8 mouse cellular contexts compared by ENCODE assay signal in the genomic region with DNA sequence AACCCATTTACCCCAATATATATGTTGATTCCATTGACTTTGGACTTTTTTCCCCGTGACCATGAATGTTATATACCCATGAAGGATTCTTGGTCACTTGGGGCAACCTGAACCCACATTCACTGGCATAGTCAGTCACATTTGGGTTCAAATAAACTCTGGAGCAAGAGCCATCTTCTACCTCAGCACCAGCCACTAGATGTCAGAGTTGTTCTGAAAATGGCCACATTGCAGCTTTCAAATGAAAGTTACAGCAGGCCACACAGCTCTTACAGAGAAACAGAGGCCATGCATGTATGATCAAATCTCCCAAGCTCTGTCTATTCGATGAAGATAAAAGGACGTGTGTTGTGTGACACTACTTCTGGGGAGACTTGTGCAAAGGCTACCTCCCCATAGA. TPM values are rescaled to one million over a fixed set of nuclear protein-coding genes. Genes with fewer than 3 reads are reported as not detected.
A peak's percentile ranks its signal among the peaks of the same experiment; 100 is the strongest.
DNase-seq lines count a peak whose midpoint lies in the region; ATAC-seq lines count a peak whose summit lies in the region.

No protein-coding gene starts in this region.

- H3K9me3 ChIP-seq in heart, embryonic 11.5 days (replicated peaks; ENCODE audit: control insufficient read depth, low read length): no peaks in the 10 kb centered on the region

- no peaks in the 10 kb centered on the region for H3K27me3 ChIP-seq in heart, embryonic 11.5 days (ENCODE audit: control insufficient read depth, insufficient read depth, low read length)

- DNase-seq in heart, adult 8-10 months (ENCODE audit: low spot score): peak; percentile 7
- DNase-seq in 416B (ENCODE audit: low read depth): peak; percentile 81
- peak; percentile 18 for DNase-seq in Muller cell, postnatal 12 days (ENCODE audit: inconsistent ontology term)
- no peak for DNase-seq in urinary bladder, postnatal 4 days (ENCODE audit: low spot score in 2 of 2)

- no peak overlapping the region for H3K4me2 ChIP-seq in heart, embryonic 11.5 days

- H3K9ac ChIP-seq in heart, embryonic 11.5 days (ENCODE audit: low read depth, low read length): no peak overlapping the region

- H3K27ac ChIP-seq in heart, embryonic 11.5 days (ENCODE audit: low read depth, low read length): no peak overlapping the region

- H3K36me3 ChIP-seq in heart, embryonic 11.5 days (ENCODE audit: control insufficient read depth, insufficient read depth, low read length): no peaks in the 10 kb centered on the region

- no peaks in the 10 kb centered on the region for H3K4me1 ChIP-seq in heart, embryonic 11.5 days (ENCODE audit: control insufficient read depth, insufficient read depth, low read length)

- WGBS in heart, embryonic 11.5 days (ENCODE audit: insufficient replicate concordance): 47% methylated on average over 3 of the region's 3 CpGs

- ATAC-seq in heart, embryonic 11.5 days (replicated peaks; ENCODE audit: insufficient number of reproducible peaks, low FRiP score, low TSS enrichment): no peak
- ATAC-seq in hematopoietic stem cell, adult 5-6 weeks (replicated peaks in 1 of 2; ENCODE audit: insufficient read depth in 1 of 2, low FRiP score in 2 of 2, low TSS enrichment in 1 of 2, low read depth in 1 of 2, poor library complexity in 2 of 2, severe bottlenecking in 2 of 2): peak; percentile 90 to 92; a peak in 3 of 4 replicates
- ATAC-seq in megakaryocyte progenitor cell, adult 5-6 weeks (replicated peaks; ENCODE audit: poor library complexity): peak; percentile 100
- no peak; the same call in 1 of the 2 replicates for ATAC-seq in monocyte, adult 5-6 weeks (replicated peaks; ENCODE audit: insufficient number of reproducible peaks, low FRiP score, low TSS enrichment, poor library complexity, severe bottlenecking)

- H3K4me3 ChIP-seq in heart, embryonic 11.5 days (ENCODE audit: low read depth, low read length): no peak overlapping the region

RNA-seq across cellular contexts. Expression of a gene that starts 11.6 kb away (rescaled TPM):
- total RNA-seq in heart, adult 8-10 months (2022): not detected
- 0.38 and 0.59 TPM in 2 replicates for polyA plus RNA-seq in heart, embryonic 11.5 days (2014; fragmentation: Nextera tagmentation; extraction: Ambion mirVana)
- 28.6 and 48.8 TPM in 2 replicates for total RNA-seq in hematopoietic stem cell, adult 5-6 weeks (2017)
- total RNA-seq in megakaryocyte progenitor cell, adult 5-6 weeks (2015): 422 and 485 TPM in 2 replicates
- 323 and 389 TPM in 2 replicates for total RNA-seq in megakaryocyte progenitor cell, adult 5-6 weeks (2017)
- total RNA-seq in monocyte, adult 5-6 weeks (2017): 51.6 to 155 TPM (median 65.2 TPM) in 3 replicates

RNA-seq across cellular contexts. Expression of a gene that starts 49.8 kb away (rescaled TPM):
- total RNA-seq in heart, adult 8-10 months (2022): 10 to 100 TPM; 46.6 to 68.1 (median 52.7) TPM
- 31.1 and 35.2 TPM in 2 replicates for polyA plus RNA-seq in heart, embryonic 11.5 days (2014; fragmentation: Nextera tagmentation; extraction: Ambion mirVana)
- 40.0 and 48.2 TPM in 2 replicates for total RNA-seq in hematopoietic stem cell, adult 5-6 weeks (2017)
- 33.7 and 36.6 TPM in 2 replicates for total RNA-seq in megakaryocyte progenitor cell, adult 5-6 weeks (2015)
- total RNA-seq in megakaryocyte progenitor cell, adult 5-6 weeks (2017): 71.2 and 73.6 TPM in 2 replicates
- total RNA-seq in monocyte, adult 5-6 weeks (2017): 47.1 to 62.5 TPM (median 55.9 TPM) in 3 replicates

Comparison
In these comparisons a context has a peak if more than half of its experiments do, and no peak if none do; other contexts are left out.
1. DNase-seq: peak in heart, adult 8-10 months (single experiment), 416B (single experiment) and Muller cell, postnatal 12 days (single experiment); none in urinary bladder, postnatal 4 days (0 of 2).
2. ATAC-seq: peak in hematopoietic stem cell, adult 5-6 weeks (2 of 2) and megakaryocyte progenitor cell, adult 5-6 weeks (single experiment); none in heart, embryonic 11.5 days (single experiment) and monocyte, adult 5-6 weeks (single experiment).
3. RNA of a gene that starts 11.6 kb away (total RNA-seq): 323 to 485 TPM in megakaryocyte progenitor cell, adult 5-6 weeks, 51.6 to 155 TPM in monocyte, adult 5-6 weeks and 28.6 to 48.8 TPM in hematopoietic stem cell, adult 5-6 weeks; not detected in heart, adult 8-10 months; every median in the first group is over 10 times any median in the second.